Mouse (Mus musculus): ENCODE data around the gene Hoxd1.

DNA sequence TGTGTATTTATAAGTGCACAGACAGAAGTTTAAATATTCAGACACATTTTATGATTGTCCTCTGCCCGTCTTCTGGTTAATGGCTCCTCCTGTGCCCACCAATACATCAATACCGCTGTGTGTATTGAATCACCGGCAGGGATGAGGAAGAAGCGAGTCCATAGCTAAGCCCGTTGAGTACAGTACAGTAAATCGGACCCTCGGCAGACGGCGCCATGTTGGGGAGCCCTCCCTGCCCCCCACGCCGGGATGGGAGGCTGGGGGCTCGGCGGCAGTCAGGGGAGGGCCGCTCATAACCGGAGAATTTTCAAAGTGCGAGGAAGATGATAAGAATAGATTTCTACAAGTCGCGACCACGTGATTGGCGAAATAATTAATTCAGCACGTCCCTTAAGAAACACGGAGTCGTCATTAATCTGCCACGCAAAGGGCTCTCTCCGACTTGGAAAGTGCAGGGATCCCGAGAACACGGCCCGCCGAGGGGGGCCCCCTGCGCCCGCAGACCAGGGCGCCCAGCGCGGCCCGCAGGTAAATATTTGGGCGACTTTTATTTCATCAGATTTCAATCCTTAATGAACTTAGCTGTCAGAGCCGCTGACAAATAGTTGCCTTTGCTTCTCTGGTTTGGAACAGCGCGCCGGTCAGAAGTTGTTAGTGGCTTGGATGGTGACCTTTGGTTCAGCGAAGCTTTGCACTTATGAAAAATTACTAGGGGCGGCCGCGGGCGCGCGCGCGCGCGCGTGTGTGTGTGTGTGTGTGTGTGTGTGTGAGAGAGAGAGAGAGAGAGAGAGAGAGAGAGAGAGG lies 30.1 kb upstream of the Hoxd1 start:
- no peak for TF ChIP-seq HCFC1 (IDR thresholded peaks at IDR 0.05; ENCODE audit: borderline replicate concordance, insufficient read depth, low read length)
- no peak for TF ChIP-seq ZNF384 (IDR thresholded peaks at IDR 0.05; ENCODE audit: low read depth, low read length)
- TF ChIP-seq MAFK (IDR thresholded peaks at IDR 0.05; ENCODE audit: insufficient read depth, low read depth, low read length), result no peak
- no peak for TF ChIP-seq CHD2 (IDR thresholded peaks at IDR 0.05; ENCODE audit: low read depth, low read length)

Data from ES-E14 (cell line).